Mouse (Mus musculus) myocyte (in vitro differentiated cells): ENCODE results near the gene Cald1.

Experiments used
- MYOD1 ChIP-seq, 3 experiments: IDR thresholded peaks; one replicate each; pipeline ENCODE4 v1.6.1; 2011; ENCODE audit warnings: control low read depth in 2 of 3, low read depth in 2 of 3, mild to moderate bottlenecking in 2 of 3, moderate library complexity in 1 of 3; ENCODE audit not compliant: insufficient read length in 2 of 3, control insufficient read depth in 1 of 3
- POLR2A ChIP-seq: IDR thresholded peaks from one replicate; pipeline ENCODE4 v1.6.1; 2011; ENCODE audit warnings: low read depth, mild to moderate bottlenecking, control low read depth, moderate library complexity; ENCODE audit not compliant: insufficient read length
- TCF12 ChIP-seq: IDR thresholded peaks from one replicate; pipeline ENCODE4 v1.6.1; 2011; ENCODE audit warnings: mild to moderate bottlenecking, control low read depth; ENCODE audit not compliant: poor library complexity, insufficient read depth, severe bottlenecking
- TCF3 ChIP-seq: IDR thresholded peaks from one replicate; pipeline ENCODE4 v1.6.1; 2011; ENCODE audit warnings: low read depth, control low read depth; ENCODE audit not compliant: insufficient read length

- no peak for TF ChIP-seq POLR2A
- TF ChIP-seq TCF3: no peak
- no peak for TF ChIP-seq MYOD1 (IDR thresholded peaks at IDR 0.05; ENCODE audit: control insufficient read depth in 1 of 3, insufficient read length in 2 of 3, low read depth in 2 of 3)
- no peak for TF ChIP-seq TCF12
These were observed 182.6 kb downstream of the Cald1 start for GRCm38 (mm10) chr6:34780943-34781289.
